Mouse (Mus musculus) heart, embryonic 16.5 days (tissue): ENCODE data around the gene Stat6. TPM values are rescaled to one million over a fixed set of nuclear protein-coding genes. Genes with fewer than 3 reads are reported as not detected.

Experiments used
- ATAC-seq: fragments of 200-750 bp; cut with Nextera tagmentation; replicated peaks from 2 replicates; pipeline ENCODE4 v1.8.0; 2017; ENCODE audit warnings: moderate number of reproducible peaks; ENCODE audit not compliant: insufficient read depth, low FRiP score; ENCODE audit errors: extremely low read depth
- H3K27ac ChIP-seq: fragments of 300-500 bp; sonication (generic); 2 replicates; pipeline ENCODE4 v1.5.1; 2014; ENCODE audit warnings: mild to moderate bottlenecking, low read length, control low read depth, moderate library complexity
- H3K27me3 ChIP-seq: fragments of 300-500 bp; sonication (generic); 2 replicates; pipeline ENCODE4 v1.6.1; 2014; ENCODE audit warnings: low read length, mixed read lengths; ENCODE audit not compliant: control insufficient read depth, insufficient read depth
- H3K36me3 ChIP-seq: fragments of 300-500 bp; sonication (generic); 2 replicates; pipeline ENCODE4 v1.6.1; 2014; ENCODE audit not compliant: control insufficient read depth, insufficient read depth
- H3K4me1 ChIP-seq: fragments of 300-500 bp; sonication (generic); 2 replicates; pipeline ENCODE4 v1.6.1; 2014; ENCODE audit warnings: low read length, mixed read lengths; ENCODE audit not compliant: control insufficient read depth, insufficient read depth
- H3K4me2 ChIP-seq: fragments of 300-500 bp; sonication (generic); 2 replicates; pipeline ENCODE4 v1.6.1; 2014; ENCODE audit warnings: low read depth, mild to moderate bottlenecking, control low read depth, low read length
- H3K4me3 ChIP-seq: fragments of 300-500 bp; sonication (generic); 2 replicates; pipeline ENCODE4 v1.5.1; 2014; ENCODE audit warnings: mild to moderate bottlenecking, control low read depth, low read length
- H3K9ac ChIP-seq: fragments of 300-500 bp; sonication (generic); 2 replicates; pipeline ENCODE4 v1.6.1; 2014; ENCODE audit warnings: low read length, control low read depth
- H3K9me3 ChIP-seq: fragments of 300-500 bp; sonication (generic); replicated peaks from 2 replicates; pipeline ENCODE4 v1.6.1; 2016; ENCODE audit warnings: low read length; ENCODE audit not compliant: control insufficient read depth
- WGBS: fragments of 180-500 bp; shearing (Covaris S2); extraction: QIAGEN DNeasy Blood & Tissue Kit; methylation state at CpG from one replicate; pipeline ENCODE4 v1.1.7; 2014; 5-methylcytosine and 5-hydroxymethylcytosine counted together
- polyA plus RNA-seq: library from polyadenylated mRNA; unstranded; fragments of >200 nt; fragmentation: Nextera tagmentation; extraction: Ambion mirVana; gene quantifications from 2 replicates; pipeline ENCODE4 v1.2.1, GENCODE M21; 2015

The Stat6 gene
- polyA plus RNA-seq, 1 experiment from 2014 or later = 36.7 TPM

GRCm38 (mm10) chr10:127658076-127658475 is 15.3 kb downstream of the Stat6 start:
- ATAC-seq = no peak
- H3K9ac ChIP-seq = no peak overlapping the region
- H3K4me3 ChIP-seq = no peak overlapping the region
- 25% methylated on average over 6 of the region's 6 CpGs for WGBS
- no peak overlapping the region for H3K27ac ChIP-seq
- H3K4me1 ChIP-seq = peaks cover 23% of the 10 kb centered on the region
- H3K9me3 ChIP-seq = no peaks in the 10 kb centered on the region
- peaks cover 42% of the 10 kb centered on the region for H3K36me3 ChIP-seq
- H3K27me3 ChIP-seq = no peaks in the 10 kb centered on the region
- H3K4me2 ChIP-seq = no peak overlapping the region

- no peak for ATAC-seq
- Histone ChIP-seq H3K27me3 (no peaks in the 10 kb centered on the region), H3K4me3 (no peak overlapping the region), H3K9me3 (no peaks in the 10 kb centered on the region), H3K4me2 (no peak overlapping the region), H3K9ac (no peak overlapping the region), H3K36me3 (peaks cover 32% of the 10 kb centered on the region), H3K27ac (no peak overlapping the region), H3K4me1 (peaks cover 36% of the 10 kb centered on the region)
- 50% methylated on average over 1 of the region's 1 CpGs for WGBS
Observed at GRCm38 (mm10) chr10:127659551-127659950, 16.8 kb downstream of the Stat6 start.

GRCm38 (mm10) chr10:127661291-127661914 is 18.6 kb downstream of the Stat6 start:
- peak overlapping the region; percentile 75 for H3K4me2 ChIP-seq
- peak overlapping the region; percentile 89 for H3K27ac ChIP-seq
- H3K4me1 ChIP-seq = peaks cover 48% of the 10 kb centered on the region
- peak overlapping the region; percentile 44 for H3K4me3 ChIP-seq
- no peak for ATAC-seq
- no peaks in the 10 kb centered on the region for H3K9me3 ChIP-seq
- WGBS = 25% methylated on average over 14 of the region's 14 CpGs
- peak overlapping the region; percentile 68 for H3K9ac ChIP-seq
- H3K36me3 ChIP-seq = peaks cover 18% of the 10 kb centered on the region
- no peaks in the 10 kb centered on the region for H3K27me3 ChIP-seq

- Histone ChIP-seq H3K27me3 (no peaks in the 10 kb centered on the region), H3K4me1 (peaks cover 48% of the 10 kb centered on the region), H3K9ac (peak overlapping the region; percentile 68), H3K27ac (peak overlapping the region; percentile 89), H3K36me3 (peaks cover 18% of the 10 kb centered on the region), H3K4me3 (peak overlapping the region; percentile 44), H3K9me3 (no peaks in the 10 kb centered on the region), H3K4me2 (peak overlapping the region; percentile 75)
- ATAC-seq = peak; percentile 45
- WGBS = 2% methylated on average over 16 of the region's 16 CpGs
Observed at GRCm38 (mm10) chr10:127661915-127662663, 19.3 kb downstream of the Stat6 start.

- Histone ChIP-seq H3K4me1 (peaks cover 48% of the 10 kb centered on the region), H3K27me3 (no peaks in the 10 kb centered on the region), H3K9me3 (no peaks in the 10 kb centered on the region), H3K27ac (peak overlapping the region; percentile 89), H3K9ac (peak overlapping the region; percentile 68), H3K4me3 (peak overlapping the region; percentile 44), H3K36me3 (peaks cover 18% of the 10 kb centered on the region), H3K4me2 (peak overlapping the region; percentile 75)
- ATAC-seq = no peak
- 41% methylated on average over 19 of the region's 19 CpGs for WGBS
Observed at GRCm38 (mm10) chr10:127662666-127663253, 20.0 kb downstream of the Stat6 start.

- WGBS = 32% methylated on average over 5 of the region's 5 CpGs
- H3K4me2 ChIP-seq = no peak overlapping the region
- H3K9ac ChIP-seq = no peak overlapping the region
- H3K4me3 ChIP-seq = no peak overlapping the region
- ATAC-seq = no peak
- H3K27ac ChIP-seq = no peak overlapping the region
- no peaks in the 10 kb centered on the region for H3K9me3 ChIP-seq
- peaks cover 18% of the 10 kb centered on the region for H3K36me3 ChIP-seq
- no peaks in the 10 kb centered on the region for H3K27me3 ChIP-seq
- H3K4me1 ChIP-seq = peaks cover 54% of the 10 kb centered on the region
Observed at GRCm38 (mm10) chr10:127663590-127663989, 20.8 kb downstream of the Stat6 start.

- peaks cover 59% of the 10 kb centered on the region for H3K4me1 ChIP-seq
- peak overlapping the region; percentile 90 for H3K4me2 ChIP-seq
- no peak overlapping the region for H3K9ac ChIP-seq
- 46% methylated on average over 16 of the region's 16 CpGs for WGBS
- H3K9me3 ChIP-seq = no peaks in the 10 kb centered on the region
- H3K4me3 ChIP-seq = no peak overlapping the region; the same call in 1 of the 2 replicates
- ATAC-seq = no peak
- no peaks in the 10 kb centered on the region for H3K27me3 ChIP-seq
- peaks cover 18% of the 10 kb centered on the region for H3K36me3 ChIP-seq
- no peak overlapping the region for H3K27ac ChIP-seq
Observed at GRCm38 (mm10) chr10:127664166-127664565, 21.4 kb downstream of the Stat6 start.

GRCm38 (mm10) chr10:127664891-127665290 is 22.1 kb downstream of the Stat6 start:
- ATAC-seq = no peak
- H3K4me2 ChIP-seq = peak overlapping the region; percentile 90
- H3K4me1 ChIP-seq = peaks cover 67% of the 10 kb centered on the region
- WGBS = 50% methylated on average over 13 of the region's 13 CpGs
- H3K27ac ChIP-seq = no peak overlapping the region
- no peaks in the 10 kb centered on the region for H3K9me3 ChIP-seq
- peak overlapping the region; percentile 93 for H3K9ac ChIP-seq
- H3K36me3 ChIP-seq = peaks cover 17% of the 10 kb centered on the region
- peak overlapping the region; percentile 82 for H3K4me3 ChIP-seq
- H3K27me3 ChIP-seq = no peaks in the 10 kb centered on the region
